Comparison of ENCODE assay signal across 8 mouse cellular contexts in genomic region chr13:56167446-56168402, GRCm38 (mm10). TPM values are rescaled to one million over a fixed set of nuclear protein-coding genes. Genes with fewer than 3 reads are reported as not detected.
A peak's percentile ranks its signal among the peaks of the same experiment; 100 is the strongest.
DNase-seq lines count a peak whose midpoint lies in the region; ATAC-seq and TF ChIP-seq lines count a peak whose summit lies in the region.

No protein-coding gene starts in this region.

- ATAC-seq in liver, postnatal 0 days, result 0 out of 2 replicates have a peak, but pooled peaks have one; percentile 23
- peak; percentile 51; the same call in 1 of the 2 replicates for ATAC-seq in stomach, embryonic 16.5 days (ENCODE audit: insufficient read depth, low FRiP score)

- no peaks in the 10 kb centered on the region for H3K36me3 ChIP-seq in liver, postnatal 0 days (replicated peaks; ENCODE audit: insufficient read depth, low read length)
- H3K36me3 ChIP-seq in stomach, embryonic 16.5 days (ENCODE audit: control insufficient read depth, insufficient read depth, low read length), result no peaks in the 10 kb centered on the region

- peaks cover 13% of the 10 kb centered on the region for H3K4me1 ChIP-seq in liver, postnatal 0 days (ENCODE audit: insufficient read depth)
- peaks cover 31% of the 10 kb centered on the region for H3K4me1 ChIP-seq in stomach, embryonic 16.5 days (ENCODE audit: control insufficient read depth, insufficient read depth, low read length)

- no peaks in the 10 kb centered on the region for H3K9me3 ChIP-seq in liver, postnatal 0 days (ENCODE audit: low read length)
- no peaks in the 10 kb centered on the region for H3K9me3 ChIP-seq in stomach, embryonic 16.5 days (replicated peaks; ENCODE audit: control insufficient read depth, low read length)

- TF ChIP-seq EP300 in liver, postnatal 0 days (IDR thresholded peaks at IDR 0.05; ENCODE audit: low read depth), result no peak

- TF ChIP-seq CTCF in left cerebral cortex, adult 2 months (IDR thresholded peaks at IDR 0.05), result peak; percentile 63
- TF ChIP-seq CTCF in liver, postnatal 0 days (IDR thresholded peaks at IDR 0.05; ENCODE audit: low read depth), result peak; percentile 77

- no peak for DNase-seq in left cerebral cortex, adult 2 months (ENCODE audit: extremely low spot score in 1 of 2, low spot score in 2 of 2)
- DNase-seq in left cerebral cortex, postnatal 10 days (ENCODE audit: extremely low spot score in 1 of 2, low spot score in 2 of 2), result no peak
- peak; percentile 67 for DNase-seq in brain, adult 2 months (ENCODE audit: low read depth, low spot score)
- DNase-seq in heart, postnatal 10 days, result peak; percentile 40 to 41
- no peak for DNase-seq in liver, postnatal 0 days
- no peak for DNase-seq in ovary, adult 18-20 months (ENCODE audit: low spot score)
- no peak for DNase-seq in spleen, postnatal 4 days (ENCODE audit: low spot score in 2 of 2)

- H3K27ac ChIP-seq in left cerebral cortex, adult 2 months, result no peak overlapping the region
- H3K27ac ChIP-seq in liver, postnatal 0 days (ENCODE audit: low read depth), result no peak overlapping the region
- H3K27ac ChIP-seq in stomach, embryonic 16.5 days (ENCODE audit: low read length), result peak overlapping the region; percentile 70

- no peak overlapping the region for H3K9ac ChIP-seq in liver, postnatal 0 days (replicated peaks)
- peak overlapping the region; percentile 21; the same call in 1 of the 2 replicates for H3K9ac ChIP-seq in stomach, embryonic 16.5 days (ENCODE audit: low read length)

- H3K4me2 ChIP-seq in liver, postnatal 0 days (ENCODE audit: low read depth, low read length), result no peak overlapping the region
- no peak overlapping the region for H3K4me2 ChIP-seq in stomach, embryonic 16.5 days (ENCODE audit: low read depth, low read length)

- no peaks in the 10 kb centered on the region for H3K27me3 ChIP-seq in liver, postnatal 0 days (ENCODE audit: insufficient read depth, low read length)
- H3K27me3 ChIP-seq in stomach, embryonic 16.5 days (ENCODE audit: control insufficient read depth, insufficient read depth, low read length), result no peaks in the 10 kb centered on the region

- 30% methylated on average over 12 of the region's 14 CpGs for WGBS in liver, postnatal 0 days (ENCODE audit: insufficient replicate concordance)
- 25% methylated on average over 12 of the region's 14 CpGs for WGBS in stomach, embryonic 16.5 days

- H3K4me3 ChIP-seq in left cerebral cortex, adult 2 months, result no peak overlapping the region
- H3K4me3 ChIP-seq in liver, postnatal 0 days (ENCODE audit: low read depth, low read length), result no peak overlapping the region
- no peak overlapping the region for H3K4me3 ChIP-seq in stomach, embryonic 16.5 days (replicated peaks; ENCODE audit: low read length)

- intact Hi-C loops in left cerebral cortex, adult 2 months (cut with DNase I), result no loop called here
- intact Hi-C loops in left cerebral cortex, postnatal 10 days (cut with DNase I), result no loop called here
- intact Hi-C loops in heart, postnatal 10 days (cut with DNase I), result no loop called here

RNA-seq across cellular contexts. Expression of gene Tifab, which starts 11.0 kb away (rescaled TPM):
- total RNA-seq in left cerebral cortex, adult 2 months (2021), result 1 to 10 TPM; 1.7 to 2.0 TPM
- total RNA-seq in left cerebral cortex, postnatal 10 days (2021), result 1 to 10 TPM; 2.0 to 2.1 TPM
- total RNA-seq in heart, postnatal 10 days (2021), result 1 to 10 TPM in 1 of 2 experiments, under 1 TPM in 1; 0.69 to 1.2 TPM
- polyA plus RNA-seq in liver, postnatal 0 days (2015; fragmentation: Nextera tagmentation; extraction: Ambion mirVana), result 6.8 and 8.2 TPM in 2 replicates
- 4.9 and 5.6 TPM in 2 replicates for polyA plus RNA-seq in stomach, embryonic 16.5 days (2015; fragmentation: Nextera tagmentation; extraction: Ambion mirVana)

RNA-seq across cellular contexts. Expression of gene H2afy, which starts 31.6 kb away (rescaled TPM):
- 100 to 1,000 TPM; 107 to 111 TPM for total RNA-seq in left cerebral cortex, adult 2 months (2021)
- total RNA-seq in left cerebral cortex, postnatal 10 days (2021), result 10 to 100 TPM; 86.3 to 92.1 TPM
- 10 to 100 TPM; 76.6 to 79.5 TPM for total RNA-seq in heart, postnatal 10 days (2021)
- polyA plus RNA-seq in liver, postnatal 0 days (2015; fragmentation: Nextera tagmentation; extraction: Ambion mirVana), result 84.3 and 87.4 TPM in 2 replicates
- 247 and 271 TPM in 2 replicates for polyA plus RNA-seq in stomach, embryonic 16.5 days (2015; fragmentation: Nextera tagmentation; extraction: Ambion mirVana)

Comparison
In these comparisons a context has a peak if more than half of its experiments do, and no peak if none do; other contexts are left out.
1. DNase-seq: peak in brain, adult 2 months (single experiment) and heart, postnatal 10 days (2 of 2); none in left cerebral cortex, adult 2 months (0 of 2), left cerebral cortex, postnatal 10 days (0 of 2), liver, postnatal 0 days (single experiment), ovary, adult 18-20 months (single experiment) and spleen, postnatal 4 days (0 of 2).